In genomic region chr8:121074108-121074847, GRCm38 (mm10) we compare ENCODE assay signal across 19 mouse cellular contexts. TPM values are rescaled to one million over a fixed set of nuclear protein-coding genes. Genes with fewer than 3 reads are reported as not detected.
DNase-seq lines count a peak whose midpoint lies in the region; ATAC-seq and TF ChIP-seq lines count a peak whose summit lies in the region.
"Had no signal": no experiment of that assay in that cellular context is flagged by ENCODE, and none has a peak within 500 bp of the region (broad histone marks: within the 10 kb centered on the region; RNA-seq: fewer than 3 reads in every experiment).

No protein-coding gene starts in this region.

- WGBS in heart, postnatal 0 days, result 5% methylated on average over 15 of the region's 15 CpGs
- 0% methylated on average over 15 of the region's 15 CpGs for WGBS in midbrain, embryonic 10.5 days
- 1% methylated on average over 15 of the region's 15 CpGs for WGBS in midbrain, embryonic 13.5 days
- WGBS in intestine, embryonic 15.5 days, result 10% methylated on average over 15 of the region's 15 CpGs
- WGBS in stomach, postnatal 0 days, result 10% methylated on average over 15 of the region's 15 CpGs

- H3K4me1 ChIP-seq in heart, postnatal 0 days (ENCODE audit: control insufficient read depth, insufficient read depth), result peaks cover 5% of the 10 kb centered on the region; the same call in 1 of the 2 replicates
- peaks cover 29% of the 10 kb centered on the region for H3K4me1 ChIP-seq in midbrain, embryonic 10.5 days
- H3K4me1 ChIP-seq in midbrain, embryonic 13.5 days (replicated peaks), result peaks cover 10% of the 10 kb centered on the region
- peaks cover 28% of the 10 kb centered on the region for H3K4me1 ChIP-seq in intestine, embryonic 15.5 days (replicated peaks)
- peaks cover 3% of the 10 kb centered on the region; the same call in 1 of the 2 replicates for H3K4me1 ChIP-seq in stomach, postnatal 0 days (replicated peaks; ENCODE audit: control insufficient read depth, insufficient read depth)

- H3K9me3 ChIP-seq in heart, postnatal 0 days (replicated peaks; ENCODE audit: control insufficient read depth, low read length), result no peaks in the 10 kb centered on the region
- no peaks in the 10 kb centered on the region for H3K9me3 ChIP-seq in midbrain, embryonic 10.5 days (replicated peaks)
- no peaks in the 10 kb centered on the region for H3K9me3 ChIP-seq in midbrain, embryonic 13.5 days
- no peaks in the 10 kb centered on the region for H3K9me3 ChIP-seq in intestine, embryonic 15.5 days
- no peaks in the 10 kb centered on the region for H3K9me3 ChIP-seq in stomach, postnatal 0 days (ENCODE audit: control insufficient read depth, low read length)
- H3K9me3 ChIP-seq: limb, embryonic 13.5 days; midbrain, embryonic 12.5 days had no signal

- H3K27ac ChIP-seq in heart, postnatal 0 days (ENCODE audit: low read depth), result no peak overlapping the region
- H3K27ac ChIP-seq in midbrain, embryonic 10.5 days (replicated peaks), result no peak overlapping the region
- H3K27ac ChIP-seq in midbrain, embryonic 13.5 days, result no peak overlapping the region
- H3K27ac ChIP-seq in intestine, embryonic 15.5 days, result peak overlapping the region; percentile 80
- peak overlapping the region; percentile 89 for H3K27ac ChIP-seq in stomach, postnatal 0 days (replicated peaks)
- H3K27ac ChIP-seq: limb, embryonic 13.5 days; midbrain, embryonic 12.5 days had no signal

- no peak for DNase-seq in heart, postnatal 0 days (ENCODE audit: low spot score)
- no peak for DNase-seq in heart, postnatal 10 days
- DNase-seq in midbrain, embryonic 10.5 days (ENCODE audit: low spot score), result peak; percentile 53
- DNase-seq in stomach, postnatal 0 days (ENCODE audit: low spot score), result no peak
- no peak for DNase-seq in right cerebral cortex, postnatal 4 days
- DNase-seq: B cell, adult 2 months; cerebellum, postnatal 25 days; forebrain, postnatal 0 days; heart, postnatal 4 days; kidney, adult 11 months; kidney, postnatal 14 days; liver, postnatal 0 days; thymus, adult 18-20 months had no signal

- no peak for TF ChIP-seq CTCF in heart, postnatal 0 days (IDR thresholded peaks at IDR 0.05; ENCODE audit: low read depth)
- no peak for TF ChIP-seq CTCF in stomach, postnatal 0 days (IDR thresholded peaks at IDR 0.05; ENCODE audit: low read depth)

- ATAC-seq in heart, postnatal 0 days (ENCODE audit: insufficient read depth, low read depth), result no peak
- ATAC-seq in midbrain, embryonic 13.5 days, result no peak
- no peak for ATAC-seq in intestine, embryonic 15.5 days
- ATAC-seq in stomach, postnatal 0 days (ENCODE audit: low FRiP score, low TSS enrichment), result no peak
- ATAC-seq in erythroid progenitor cell, adult 5-6 weeks (replicated peaks; ENCODE audit: low FRiP score, poor library complexity, severe bottlenecking), result no peak
- ATAC-seq: forebrain, postnatal 0 days; liver, postnatal 0 days had no signal

- H3K27me3 ChIP-seq in heart, postnatal 0 days (ENCODE audit: control insufficient read depth, insufficient read depth, low read length), result peaks cover 99% of the 10 kb centered on the region
- H3K27me3 ChIP-seq in midbrain, embryonic 10.5 days (ENCODE audit: low read depth, poor library complexity, severe bottlenecking), result peaks cover 100% of the 10 kb centered on the region
- H3K27me3 ChIP-seq in midbrain, embryonic 13.5 days, result peaks cover 99% of the 10 kb centered on the region
- peaks cover 62% of the 10 kb centered on the region for H3K27me3 ChIP-seq in intestine, embryonic 15.5 days (replicated peaks)
- peaks cover 4% of the 10 kb centered on the region; the same call in 1 of the 2 replicates for H3K27me3 ChIP-seq in stomach, postnatal 0 days (ENCODE audit: control insufficient read depth, insufficient read depth, low read length)

- TF ChIP-seq EP300 in heart, postnatal 0 days (IDR thresholded peaks at IDR 0.05; ENCODE audit: low read depth), result no peak
- TF ChIP-seq EP300 in stomach, postnatal 0 days (optimal IDR thresholded peaks at IDR 0.05), result no peak

- no peak overlapping the region for H3K4me2 ChIP-seq in heart, postnatal 0 days (ENCODE audit: low read depth, low read length)
- H3K4me2 ChIP-seq in midbrain, embryonic 13.5 days (replicated peaks), result no peak overlapping the region
- peak overlapping the region; percentile 65 for H3K4me2 ChIP-seq in intestine, embryonic 15.5 days (replicated peaks)
- peak overlapping the region; percentile 64 for H3K4me2 ChIP-seq in stomach, postnatal 0 days (replicated peaks; ENCODE audit: low read depth)

- no peak overlapping the region for H3K9ac ChIP-seq in heart, postnatal 0 days (replicated peaks; ENCODE audit: low read depth, low read length)
- no peak overlapping the region for H3K9ac ChIP-seq in midbrain, embryonic 13.5 days (replicated peaks)
- H3K9ac ChIP-seq in intestine, embryonic 15.5 days, result peak overlapping the region; percentile 58
- H3K9ac ChIP-seq in stomach, postnatal 0 days (ENCODE audit: low read length), result peak overlapping the region; percentile 76
- H3K9ac ChIP-seq: forebrain, postnatal 0 days; limb, embryonic 13.5 days; midbrain, embryonic 12.5 days had no signal

- no peaks in the 10 kb centered on the region for H3K36me3 ChIP-seq in heart, postnatal 0 days (replicated peaks; ENCODE audit: control insufficient read depth, insufficient read depth, low read length)
- H3K36me3 ChIP-seq in midbrain, embryonic 10.5 days, result no peaks in the 10 kb centered on the region
- H3K36me3 ChIP-seq in midbrain, embryonic 13.5 days, result no peaks in the 10 kb centered on the region
- H3K36me3 ChIP-seq in intestine, embryonic 15.5 days, result no peaks in the 10 kb centered on the region
- H3K36me3 ChIP-seq in stomach, postnatal 0 days (ENCODE audit: control insufficient read depth, insufficient read depth, low read length), result no peaks in the 10 kb centered on the region
- H3K36me3 ChIP-seq: limb, embryonic 13.5 days; midbrain, embryonic 12.5 days had no signal

- intact Hi-C loops in heart, postnatal 10 days (cut with DNase I), result no loop called here

- H3K4me3 ChIP-seq in heart, postnatal 0 days (ENCODE audit: low read depth, low read length), result 0 out of 2 replicates have a peak overlapping the region, but pooled peaks have one; percentile 37
- H3K4me3 ChIP-seq in midbrain, embryonic 10.5 days, result no peak overlapping the region
- no peak overlapping the region for H3K4me3 ChIP-seq in midbrain, embryonic 13.5 days (replicated peaks)
- peak overlapping the region; percentile 32 for H3K4me3 ChIP-seq in intestine, embryonic 15.5 days (replicated peaks)
- H3K4me3 ChIP-seq in stomach, postnatal 0 days (ENCODE audit: low read depth, low read length), result peak overlapping the region; percentile 41

RNA-seq across cellular contexts. Expression of gene Foxf1, which starts 9.9 kb away (rescaled TPM):
- 1.3 and 3.1 TPM in 2 replicates for total RNA-seq in heart, postnatal 0 days (2014; rRNA removed; ENCODE audit: low replicate concordance)
- 0.23 and 0.32 TPM in 2 replicates for polyA plus RNA-seq in heart, postnatal 0 days (2015; fragmentation: Nextera tagmentation; extraction: Ambion mirVana)
- total RNA-seq in heart, postnatal 10 days (2021), result under 1 TPM; 0.37 to 0.38 TPM
- 0.17 and 1.1 TPM in 2 replicates for polyA plus RNA-seq in midbrain, embryonic 10.5 days (2016; fragmentation: Nextera tagmentation; extraction: Ambion mirVana)
- 0.39 and 0.71 TPM in 2 replicates for polyA plus RNA-seq in midbrain, embryonic 13.5 days (2015; fragmentation: Nextera tagmentation; extraction: Ambion mirVana)
- polyA plus RNA-seq in intestine, embryonic 15.5 days (2015; fragmentation: Nextera tagmentation; extraction: Ambion mirVana), result 105 and 126 TPM in 2 replicates
- 59.3 and 64.0 TPM in 2 replicates for polyA plus RNA-seq in stomach, postnatal 0 days (2015; fragmentation: Nextera tagmentation; extraction: Ambion mirVana)
- total RNA-seq in erythroid progenitor cell, adult 5-6 weeks (2015; ENCODE audit: low replicate concordance), result not detected in 2 replicates
- not detected in 2 replicates for total RNA-seq in erythroid progenitor cell, adult 5-6 weeks (2017; ENCODE audit: low replicate concordance)

RNA-seq across cellular contexts. Expression of gene Mthfsd, which starts 33.9 kb away (rescaled TPM):
- total RNA-seq in heart, postnatal 0 days (2014; rRNA removed; ENCODE audit: low replicate concordance), result 26.5 and 26.8 TPM in 2 replicates
- 22.7 and 24.3 TPM in 2 replicates for polyA plus RNA-seq in heart, postnatal 0 days (2015; fragmentation: Nextera tagmentation; extraction: Ambion mirVana)
- total RNA-seq in heart, postnatal 10 days (2021), result 10 to 100 TPM; 13.2 to 15.5 TPM
- 66.3 and 66.8 TPM in 2 replicates for polyA plus RNA-seq in midbrain, embryonic 10.5 days (2016; fragmentation: Nextera tagmentation; extraction: Ambion mirVana)
- polyA plus RNA-seq in midbrain, embryonic 13.5 days (2015; fragmentation: Nextera tagmentation; extraction: Ambion mirVana), result 57.8 and 60.7 TPM in 2 replicates
- 50.6 and 52.3 TPM in 2 replicates for polyA plus RNA-seq in intestine, embryonic 15.5 days (2015; fragmentation: Nextera tagmentation; extraction: Ambion mirVana)
- polyA plus RNA-seq in stomach, postnatal 0 days (2015; fragmentation: Nextera tagmentation; extraction: Ambion mirVana), result 33.0 and 38.1 TPM in 2 replicates
- total RNA-seq in erythroid progenitor cell, adult 5-6 weeks (2015; ENCODE audit: low replicate concordance), result 2.9 and 6.7 TPM in 2 replicates
- total RNA-seq in erythroid progenitor cell, adult 5-6 weeks (2017; ENCODE audit: low replicate concordance), result 6.4 TPM in 2 replicates

RNA-seq across cellular contexts. Expression of gene Foxc2, which starts 41.7 kb away (rescaled TPM):
- 6.6 and 16.4 TPM in 2 replicates for total RNA-seq in heart, postnatal 0 days (2014; rRNA removed; ENCODE audit: low replicate concordance)
- polyA plus RNA-seq in heart, postnatal 0 days (2015; fragmentation: Nextera tagmentation; extraction: Ambion mirVana), result 2.5 and 3.3 TPM in 2 replicates
- total RNA-seq in heart, postnatal 10 days (2021), result 1 to 10 TPM; 4.0 TPM
- polyA plus RNA-seq in midbrain, embryonic 10.5 days (2016; fragmentation: Nextera tagmentation; extraction: Ambion mirVana), result 5.1 and 6.1 TPM in 2 replicates
- 1.3 and 1.9 TPM in 2 replicates for polyA plus RNA-seq in midbrain, embryonic 13.5 days (2015; fragmentation: Nextera tagmentation; extraction: Ambion mirVana)
- 0.69 and 0.80 TPM in 2 replicates for polyA plus RNA-seq in intestine, embryonic 15.5 days (2015; fragmentation: Nextera tagmentation; extraction: Ambion mirVana)
- polyA plus RNA-seq in stomach, postnatal 0 days (2015; fragmentation: Nextera tagmentation; extraction: Ambion mirVana), result 0.40 and 0.41 TPM in 2 replicates
- not detected in 2 replicates for total RNA-seq in erythroid progenitor cell, adult 5-6 weeks (2015; ENCODE audit: low replicate concordance)
- not detected in 2 replicates for total RNA-seq in erythroid progenitor cell, adult 5-6 weeks (2017; ENCODE audit: low replicate concordance)

RNA-seq across cellular contexts. Expression of gene Foxl1, which starts 53.5 kb away (rescaled TPM):
- 0.35 and 1.9 TPM in 2 replicates for total RNA-seq in heart, postnatal 0 days (2014; rRNA removed; ENCODE audit: low replicate concordance)
- 0.12 and 0.16 TPM in 2 replicates for polyA plus RNA-seq in heart, postnatal 0 days (2015; fragmentation: Nextera tagmentation; extraction: Ambion mirVana)
- total RNA-seq in heart, postnatal 10 days (2021), result under 1 TPM; 0.27 to 0.43 TPM
- polyA plus RNA-seq in midbrain, embryonic 10.5 days (2016; fragmentation: Nextera tagmentation; extraction: Ambion mirVana), result 1.1 TPM in 2 replicates
- 0.12 and 0.13 TPM in 2 replicates for polyA plus RNA-seq in midbrain, embryonic 13.5 days (2015; fragmentation: Nextera tagmentation; extraction: Ambion mirVana)
- 9.0 and 9.3 TPM in 2 replicates for polyA plus RNA-seq in intestine, embryonic 15.5 days (2015; fragmentation: Nextera tagmentation; extraction: Ambion mirVana)
- 2.8 and 2.9 TPM in 2 replicates for polyA plus RNA-seq in stomach, postnatal 0 days (2015; fragmentation: Nextera tagmentation; extraction: Ambion mirVana)
- not detected in 2 replicates for total RNA-seq in erythroid progenitor cell, adult 5-6 weeks (2015; ENCODE audit: low replicate concordance)
- total RNA-seq in erythroid progenitor cell, adult 5-6 weeks (2017; ENCODE audit: low replicate concordance), result not detected in 2 replicates
- total RNA-seq: layer of hippocampus, postnatal 14 days had no signal
- polyA plus RNA-seq: forebrain, postnatal 0 days; liver, postnatal 0 days had no signal

Comparison
In these comparisons a context has a peak if more than half of its experiments do, and no peak if none do; other contexts are left out.
1. H3K27ac ChIP-seq: peak in intestine, embryonic 15.5 days (single experiment) and stomach, postnatal 0 days (single experiment); none in heart, postnatal 0 days (single experiment), midbrain, embryonic 10.5 days (single experiment) and midbrain, embryonic 13.5 days (single experiment).
2. H3K4me2 ChIP-seq: peak in intestine, embryonic 15.5 days (single experiment) and stomach, postnatal 0 days (single experiment); none in heart, postnatal 0 days (single experiment) and midbrain, embryonic 13.5 days (single experiment).
3. H3K4me3 ChIP-seq: peak in heart, postnatal 0 days (single experiment), intestine, embryonic 15.5 days (single experiment) and stomach, postnatal 0 days (single experiment); none in midbrain, embryonic 10.5 days (single experiment) and midbrain, embryonic 13.5 days (single experiment).
4. H3K9ac ChIP-seq: peak in intestine, embryonic 15.5 days (single experiment) and stomach, postnatal 0 days (single experiment); none in heart, postnatal 0 days (single experiment) and midbrain, embryonic 13.5 days (single experiment).
5. RNA of gene Foxf1, which starts 9.9 kb away (polyA plus RNA-seq): 105 to 126 TPM in intestine, embryonic 15.5 days and 59.3 to 64.0 TPM in stomach, postnatal 0 days; 0.17 to 1.1 TPM in midbrain, embryonic 10.5 days, 0.39 to 0.71 TPM in midbrain, embryonic 13.5 days and 0.23 to 0.32 TPM in heart, postnatal 0 days; every median in the first group is over 10 times any median in the second.